Mouse (Mus musculus): ENCODE data around the gene H2afv.

DNA sequence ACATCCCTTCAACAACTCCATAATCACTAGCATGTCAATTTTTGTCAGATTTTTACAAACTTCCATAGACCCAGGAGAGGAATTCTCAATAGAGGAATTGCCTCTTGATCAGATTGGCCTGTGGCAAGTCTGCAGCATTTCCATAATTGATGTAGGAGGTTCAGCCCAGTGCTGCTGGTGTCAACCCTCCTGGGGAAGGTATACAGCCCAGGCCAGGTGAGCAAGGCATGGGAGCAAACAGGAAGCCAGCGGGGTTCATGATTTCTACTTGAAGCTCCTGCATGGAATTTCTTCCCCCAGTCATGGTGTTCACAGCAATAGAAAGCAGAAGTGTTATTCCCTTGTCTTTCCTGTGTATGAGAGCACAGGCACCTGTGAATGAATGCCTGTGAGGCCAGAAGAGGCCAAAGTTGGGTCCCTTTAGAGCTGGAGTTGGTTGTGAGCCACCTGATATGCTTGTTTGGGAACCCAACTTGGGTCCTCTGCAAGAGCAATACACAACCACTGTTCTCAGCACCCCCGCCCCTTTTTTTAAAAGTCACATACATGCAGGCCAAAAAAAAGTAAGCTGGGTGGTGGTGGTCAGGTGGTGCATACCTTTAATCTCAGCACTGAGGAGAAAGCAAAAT, 23.4 kb downstream of the H2afv start:
- TF ChIP-seq POLR2A (IDR thresholded peaks at IDR 0.05; ENCODE audit: control insufficient read depth, extremely low read depth, insufficient read depth, low read length, poor library complexity) (no peak), CTCF (IDR thresholded peaks at IDR 0.05; ENCODE audit: borderline replicate concordance, control insufficient read depth, extremely low read depth, insufficient read depth, low read length, poor library complexity) (no peak)
